Mouse (Mus musculus) frontal cortex, postnatal 10 days (tissue): ENCODE data around the gene Sh3bp5l.

Experiments used
- DNase-seq, 2 experiments: peaks; one replicate each; pipeline ENCODE4 v3.0.0; 2022; ENCODE audit warnings: low spot score in 2 of 2, mixed read lengths in 1 of 2

Sh3bp5l gene

DNA sequence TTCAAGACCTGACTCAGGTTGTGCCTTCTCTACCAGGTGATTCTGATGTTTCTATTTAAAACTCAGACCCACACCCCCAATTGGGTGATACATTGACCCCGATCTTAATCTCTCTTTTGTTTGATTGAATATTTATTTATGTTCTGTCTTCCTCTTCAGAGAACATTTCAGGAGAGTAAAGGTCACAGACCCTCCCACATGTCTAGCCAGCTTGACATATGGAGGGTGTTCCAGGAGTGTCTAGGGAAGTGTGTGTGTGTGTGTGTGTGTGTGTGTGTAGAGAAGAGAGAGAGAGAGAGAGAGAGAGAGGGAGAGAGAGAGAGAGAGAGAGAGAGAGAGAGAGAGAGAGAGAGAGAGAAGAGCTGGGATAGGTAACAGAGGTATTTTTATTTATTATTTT is 47.2 kb downstream of the Sh3bp5l start:
- DNase-seq, result no peak

DNA sequence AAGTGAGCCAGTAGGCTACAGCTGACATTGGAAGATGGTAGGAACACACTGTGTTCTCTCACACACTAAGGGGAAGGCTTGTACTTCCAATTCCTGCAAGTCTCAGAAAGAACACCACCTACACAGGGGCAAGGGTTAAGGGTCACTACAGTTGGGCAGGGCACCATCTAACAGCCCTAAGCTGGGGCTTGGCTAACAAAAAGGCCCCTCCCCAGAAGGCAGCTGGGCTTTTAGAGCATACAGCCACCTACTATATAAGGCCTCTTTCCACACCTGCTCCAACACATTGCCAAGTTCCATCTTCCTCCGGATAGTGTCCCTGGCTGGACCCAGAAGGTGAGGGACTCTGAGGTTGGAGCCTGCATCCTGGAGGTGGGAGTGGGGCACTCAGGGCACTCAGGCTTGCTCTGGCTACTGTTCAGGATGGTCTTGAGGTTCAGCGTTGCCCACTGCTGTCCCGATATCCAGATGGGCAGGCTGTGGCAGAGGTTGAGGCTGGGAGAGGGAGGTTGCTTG is 48.3 kb downstream of the Sh3bp5l start, which contains the start of gene Lypd8:
Gene Lypd8 (plus strand): TSS at position 281 of the 516 bp plus-strand sequence.
- no peak for DNase-seq

DNA sequence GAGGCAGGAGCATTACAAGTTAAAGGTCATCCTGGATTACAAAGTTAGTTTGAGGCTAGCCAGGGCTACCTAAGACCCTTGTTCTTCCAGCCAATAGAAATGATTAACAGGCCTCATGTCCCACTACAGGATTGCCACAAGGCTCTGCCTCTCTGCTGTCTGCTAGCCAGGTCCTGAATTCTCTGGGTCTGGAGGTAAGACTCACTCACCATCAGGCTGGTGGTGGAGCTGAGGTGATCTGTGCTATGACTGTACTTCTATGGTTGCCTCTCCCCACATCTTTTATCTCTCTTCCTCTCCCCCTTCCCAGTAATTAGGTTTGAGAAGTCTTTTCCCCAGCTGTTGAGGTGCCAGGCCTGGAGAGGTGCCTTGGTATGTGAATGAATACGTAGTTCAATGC is 49.0 kb downstream of the Sh3bp5l start:
- DNase-seq, result no peak

DNA sequence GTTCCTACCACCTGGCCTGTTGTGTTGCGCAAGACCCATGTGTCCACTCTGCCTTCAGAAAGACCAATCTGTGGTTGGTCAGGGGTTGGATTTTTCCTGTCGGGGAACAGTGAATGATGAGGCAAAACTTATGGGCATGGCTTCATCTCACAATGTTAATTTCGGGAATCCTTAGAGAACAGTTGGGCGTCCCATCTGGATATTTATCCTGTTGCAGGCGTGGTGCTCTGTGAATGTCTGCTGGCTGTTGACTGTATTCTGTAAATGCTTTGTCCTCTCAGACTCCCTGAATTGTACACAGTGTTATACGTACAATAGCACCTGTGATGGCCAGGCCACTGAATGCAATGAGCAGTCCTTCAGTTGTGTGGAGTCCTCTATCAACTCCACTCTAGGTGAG is 51.9 kb downstream of the Sh3bp5l start:
- DNase-seq, result no peak
